Mouse (Mus musculus) mature B cell (primary cell): ENCODE results near the gene Sik1.

Experiments used
- in situ Hi-C: fragments of 300-500 bp; cut with MboI; formaldehyde crosslinking; loops from 2 replicates; pipeline ENCODE4 v1.14.3; 2019

Gene Sik1

DNA sequence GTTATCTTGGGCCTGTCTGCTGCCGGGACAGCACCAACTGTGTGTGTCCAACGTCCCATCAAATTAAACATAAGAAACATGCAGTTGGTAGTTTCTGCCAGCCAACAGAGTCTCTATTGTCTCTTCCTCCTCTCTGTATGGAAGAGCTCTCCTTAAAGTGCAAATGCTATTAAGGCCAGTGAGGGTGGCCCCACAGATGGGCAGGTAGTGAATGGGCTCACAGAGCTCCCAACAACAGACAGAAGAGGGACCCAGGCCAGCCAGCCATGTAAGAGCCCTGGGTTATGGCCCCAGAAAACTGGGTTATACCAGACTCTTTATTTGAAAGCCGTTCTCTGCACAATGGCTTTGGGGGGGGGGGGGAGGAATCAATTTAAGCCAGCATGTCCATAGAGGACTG is 21.2 kb upstream of the Sik1 start:
- in situ Hi-C loops = loop anchor here (10.0 kb wide), 1 partner anchor 148 kb away; no protein-coding TSS in a partner anchor

DNA sequence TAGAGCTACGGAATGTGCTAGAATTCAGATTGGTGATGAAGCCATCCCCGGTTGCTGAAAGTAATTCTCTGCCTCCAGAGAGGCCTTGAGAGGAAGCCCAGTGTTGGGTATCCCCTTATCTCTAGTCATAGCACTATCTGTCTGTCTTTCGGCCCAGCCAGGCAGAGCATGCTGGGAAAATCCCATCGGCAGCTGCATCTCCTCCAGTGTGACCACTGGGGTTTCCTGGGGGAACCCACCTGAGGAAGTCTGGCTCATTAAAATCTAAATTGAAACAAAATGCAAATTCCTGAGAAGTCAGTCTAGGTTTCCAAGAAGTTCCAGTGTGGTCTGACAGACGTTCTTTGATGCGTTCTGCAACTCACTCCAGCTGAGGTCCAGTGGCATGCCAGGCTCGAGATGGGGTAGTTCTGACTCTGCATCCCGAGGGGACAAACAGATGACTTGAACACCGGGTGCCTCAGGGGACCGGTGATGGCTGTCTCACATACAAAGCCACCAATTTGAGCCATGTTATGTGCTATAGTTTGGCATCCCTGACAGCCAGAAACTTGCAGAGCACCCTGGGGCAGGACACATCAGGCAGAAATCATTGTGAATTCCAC is 19.8 kb upstream of the Sik1 start:
- in situ Hi-C loops = loop anchor here (10.0 kb wide), 1 partner anchor 149 kb away; no protein-coding TSS in a partner anchor

DNA sequence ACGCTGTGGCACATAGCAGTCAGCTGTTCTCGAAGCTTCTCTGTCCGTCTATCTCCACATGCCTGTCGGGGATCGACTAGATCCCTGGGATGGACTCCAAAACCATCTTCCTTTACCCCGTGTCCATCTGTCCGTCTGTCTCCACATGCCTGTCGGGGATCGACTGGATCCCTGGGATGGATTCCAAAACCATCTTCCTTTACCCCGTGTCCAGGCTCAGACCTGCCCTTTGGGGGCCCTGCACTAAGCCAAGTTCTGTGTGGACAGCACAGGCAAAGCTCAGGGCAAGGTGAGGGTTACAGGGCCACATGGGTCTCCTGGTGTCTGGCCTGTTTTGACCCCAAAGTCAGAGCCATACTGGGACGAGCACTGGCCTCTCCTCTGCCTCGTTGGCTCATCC is 19.1 kb upstream of the Sik1 start:
- in situ Hi-C loops = loop anchor here (10.0 kb wide), 1 partner anchor 150 kb away; no protein-coding TSS in a partner anchor

DNA sequence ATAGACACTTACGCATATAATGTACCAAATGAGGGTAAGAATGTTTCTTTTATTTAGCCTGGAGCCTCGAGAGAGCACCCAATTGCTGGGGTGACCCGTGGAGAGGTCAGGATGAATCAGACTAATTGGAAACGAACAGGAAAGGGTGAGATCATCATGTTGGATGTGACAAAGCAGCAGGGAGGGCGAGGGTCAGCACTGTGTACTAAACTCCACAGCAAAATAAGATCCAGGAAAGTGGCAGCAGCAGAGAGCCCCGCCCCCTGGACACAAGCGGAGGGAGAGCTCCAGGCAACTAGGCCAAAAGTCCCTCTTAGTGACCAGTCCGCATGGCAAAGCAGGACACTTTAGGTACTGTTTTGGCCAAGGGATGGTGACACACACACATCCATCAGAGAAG is 18.4 kb upstream of the Sik1 start:
- in situ Hi-C loops = loop anchor here (10.0 kb wide), 1 partner anchor 151 kb away; no protein-coding TSS in a partner anchor

DNA sequence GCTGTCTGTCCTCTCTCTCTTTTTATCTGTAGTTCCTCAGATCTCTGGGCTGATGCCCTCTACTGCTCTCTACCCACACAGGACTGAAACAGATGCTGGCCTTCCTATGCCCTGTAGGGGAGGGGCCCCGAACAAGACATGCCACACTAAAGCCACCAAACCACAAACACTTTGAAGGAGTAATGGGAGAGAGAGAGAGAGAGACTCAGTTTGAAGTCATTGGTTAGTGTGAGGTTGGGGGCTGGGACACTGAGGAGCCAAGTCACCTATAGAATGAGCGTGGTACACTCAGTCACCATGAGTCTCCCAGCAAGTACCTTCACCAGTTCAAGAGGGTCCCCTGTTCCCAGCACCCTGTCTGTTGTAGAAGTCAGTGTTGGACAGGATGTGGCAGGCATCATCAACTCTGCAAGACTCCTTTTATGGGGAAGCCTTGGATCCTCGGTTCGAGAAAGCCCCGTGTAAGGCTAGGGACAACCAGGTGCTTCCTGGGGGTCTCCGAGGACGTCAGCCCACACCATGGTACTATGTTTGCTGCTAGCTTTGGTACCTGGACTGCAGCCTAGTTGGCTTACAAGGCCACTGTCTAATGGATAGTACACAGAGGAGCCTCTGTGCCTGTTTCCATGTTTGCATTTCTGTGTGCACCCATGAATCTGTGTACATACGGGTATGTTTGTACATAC is 17.7 kb upstream of the Sik1 start:
- in situ Hi-C loops = loop anchor here (10.0 kb wide), 1 partner anchor 151 kb away; no protein-coding TSS in a partner anchor

DNA sequence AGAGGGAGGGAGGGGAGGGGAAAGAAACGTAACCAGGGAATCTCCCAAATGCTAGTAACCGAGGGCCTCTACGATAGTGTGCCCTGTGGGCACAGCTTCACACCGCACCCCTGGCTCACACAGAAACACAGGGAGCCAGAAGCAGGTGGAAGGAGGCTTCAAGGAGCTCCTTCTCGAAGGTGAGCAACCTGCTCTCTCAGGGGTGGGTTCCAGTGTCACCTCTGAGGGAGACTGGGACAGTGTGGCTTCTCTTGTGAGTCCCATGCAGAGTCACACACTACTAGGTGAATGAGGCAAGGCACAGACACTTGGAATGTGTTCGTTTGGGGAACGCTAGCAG is 17.2 kb upstream of the Sik1 start:
- in situ Hi-C loops = loop anchor here (10.0 kb wide), 1 partner anchor 152 kb away; no protein-coding TSS in a partner anchor

DNA sequence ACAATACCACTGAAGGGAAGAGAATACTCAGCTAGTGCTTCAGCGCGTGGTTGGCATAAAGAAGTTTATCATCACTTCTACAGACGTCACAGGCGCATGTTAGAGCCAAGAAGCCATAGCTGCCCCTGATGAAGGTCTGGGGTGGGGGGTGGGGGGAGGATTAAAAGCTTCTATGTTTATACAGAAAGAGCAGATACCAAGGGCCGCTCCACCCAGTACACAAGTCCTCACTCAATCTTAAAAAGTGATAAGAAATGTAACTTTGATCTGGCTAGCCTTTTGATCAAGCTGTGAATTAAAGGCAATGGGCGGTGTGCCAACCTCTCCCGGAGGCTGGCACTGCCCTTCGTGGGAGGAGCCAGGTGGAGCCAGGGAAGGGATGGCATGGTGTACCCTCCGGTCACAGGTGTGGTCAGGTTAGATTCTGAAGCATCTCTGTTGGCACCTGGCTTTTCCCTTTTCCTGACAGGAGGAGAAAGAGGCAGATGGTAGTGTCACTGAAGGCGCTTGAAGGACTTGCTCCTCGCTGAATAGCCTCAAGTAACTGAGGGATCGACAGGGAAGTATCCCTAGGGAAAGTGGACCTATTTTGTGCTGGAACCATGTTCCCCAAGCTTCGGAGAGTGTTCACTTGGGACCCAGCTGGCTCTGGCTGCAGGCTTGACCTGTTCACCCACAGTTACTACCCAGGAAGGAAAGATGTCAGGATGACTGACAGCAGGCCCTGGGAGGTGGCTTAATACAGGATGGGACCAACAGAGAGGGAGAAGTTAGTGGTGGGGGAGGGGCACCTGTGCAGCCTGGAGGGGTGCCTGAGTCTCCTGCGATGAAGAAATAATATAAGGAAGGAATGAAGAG is 16.6 kb upstream of the Sik1 start:
- in situ Hi-C loops = loop anchor here (10.0 kb wide), 1 partner anchor 153 kb away; no protein-coding TSS in a partner anchor

DNA sequence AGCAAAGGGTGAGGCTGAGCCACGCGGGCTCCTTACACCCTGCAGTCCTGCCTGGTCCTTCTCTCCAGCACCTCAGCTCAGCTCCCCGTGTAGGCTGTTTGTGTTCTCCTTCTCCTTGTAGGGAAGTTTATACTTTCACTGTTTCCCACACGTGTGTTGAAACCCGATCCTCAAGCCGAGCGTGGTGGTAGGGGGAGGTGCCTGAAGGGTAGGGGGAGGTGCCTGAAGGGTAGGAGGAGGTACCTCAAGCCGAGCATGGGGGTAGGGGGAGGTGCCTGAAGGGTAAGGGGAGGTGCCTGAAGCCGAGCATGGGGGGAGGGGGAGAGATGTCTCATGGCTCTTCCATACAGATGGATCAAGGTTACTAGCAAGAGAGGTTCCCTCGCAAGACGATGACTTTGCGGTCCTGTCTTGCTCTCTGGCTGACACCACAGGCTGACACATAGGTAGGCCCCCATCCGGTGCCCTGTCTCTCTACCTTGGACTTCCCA is 15.4 kb upstream of the Sik1 start:
- in situ Hi-C loops = loop anchor here (10.0 kb wide), 1 partner anchor 154 kb away; no protein-coding TSS in a partner anchor

DNA sequence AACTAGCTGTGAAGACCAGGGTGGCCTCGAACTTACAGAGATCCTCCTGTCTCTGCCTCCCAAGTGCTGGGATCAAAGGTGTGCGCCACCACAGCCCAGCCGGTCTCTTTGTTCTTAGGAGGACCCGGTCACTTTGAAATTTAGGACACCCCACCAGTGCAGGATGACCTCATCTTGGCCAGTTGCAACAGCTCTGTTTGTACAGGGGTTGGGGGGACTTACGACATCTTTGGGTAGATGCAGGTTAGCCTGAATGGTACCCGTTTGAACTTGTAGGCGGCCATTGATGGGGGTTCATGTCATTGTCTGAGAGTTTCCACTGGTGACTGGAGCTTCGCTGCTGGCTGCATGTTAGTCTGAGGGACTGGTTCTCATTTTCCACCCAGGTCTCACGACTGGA is 14.8 kb upstream of the Sik1 start:
- in situ Hi-C loops = loop anchor here (10.0 kb wide), 1 partner anchor 154 kb away; no protein-coding TSS in a partner anchor

DNA sequence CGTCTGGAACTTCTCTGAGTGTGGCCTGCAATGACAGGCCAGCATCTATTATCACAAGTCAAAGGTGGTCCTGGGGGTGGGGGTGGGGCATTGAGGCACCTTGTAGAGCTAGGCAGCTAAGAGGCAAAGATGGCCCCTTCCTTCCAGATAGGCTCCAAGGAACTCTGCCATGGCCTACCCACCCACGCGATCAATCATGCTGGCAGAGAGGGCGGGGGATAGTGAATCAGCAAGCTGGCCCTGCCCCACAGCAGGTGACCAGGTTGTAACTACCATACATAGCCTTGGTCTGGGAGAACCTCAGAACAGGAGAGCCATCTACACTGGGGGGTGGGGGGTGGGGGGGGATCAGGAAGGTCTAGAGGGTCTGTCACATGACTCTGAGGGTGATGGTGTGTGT is 12.5 kb upstream of the Sik1 start:
- in situ Hi-C loops = no loop called here

DNA sequence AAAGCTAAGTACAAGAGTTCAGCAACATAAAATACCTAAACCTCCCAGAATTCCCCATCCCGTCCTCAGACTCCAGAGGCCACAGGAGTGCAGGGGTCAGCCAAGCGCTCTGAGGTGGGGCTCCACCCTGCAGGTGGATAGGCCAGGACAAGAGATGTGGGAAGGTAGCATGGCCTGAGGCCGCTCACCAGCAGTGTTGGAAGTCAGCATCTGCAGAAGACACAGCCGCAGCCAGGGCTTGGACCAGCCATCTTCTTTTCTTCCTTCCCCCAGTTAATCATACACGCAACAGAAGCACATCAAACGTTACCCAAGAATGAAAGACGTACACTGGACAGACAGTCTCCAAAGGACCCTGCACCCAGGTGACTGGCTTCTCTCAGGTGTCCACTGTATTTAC is 11.5 kb upstream of the Sik1 start:
- in situ Hi-C loops = no loop called here

DNA sequence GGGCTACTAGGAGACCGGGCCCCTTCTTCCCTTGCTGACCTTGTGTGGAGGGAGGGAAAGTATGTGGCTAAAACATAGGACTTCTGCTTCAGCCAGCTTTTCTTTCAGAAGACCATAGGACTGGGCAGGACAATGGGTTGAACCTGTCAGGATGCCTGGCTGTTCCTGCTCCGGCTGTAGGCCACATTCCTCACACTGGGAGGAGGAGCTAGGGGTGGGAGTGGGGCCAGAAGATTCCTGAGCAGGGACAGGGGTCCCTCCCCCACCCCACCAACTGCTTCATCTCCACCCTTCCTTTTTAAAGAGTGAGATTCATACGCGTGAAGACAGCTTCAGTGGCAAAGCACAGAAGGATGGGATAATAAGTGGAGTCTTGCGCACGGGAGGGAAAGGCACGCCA is 10.0 kb upstream of the Sik1 start:
- in situ Hi-C loops = no loop called here

DNA sequence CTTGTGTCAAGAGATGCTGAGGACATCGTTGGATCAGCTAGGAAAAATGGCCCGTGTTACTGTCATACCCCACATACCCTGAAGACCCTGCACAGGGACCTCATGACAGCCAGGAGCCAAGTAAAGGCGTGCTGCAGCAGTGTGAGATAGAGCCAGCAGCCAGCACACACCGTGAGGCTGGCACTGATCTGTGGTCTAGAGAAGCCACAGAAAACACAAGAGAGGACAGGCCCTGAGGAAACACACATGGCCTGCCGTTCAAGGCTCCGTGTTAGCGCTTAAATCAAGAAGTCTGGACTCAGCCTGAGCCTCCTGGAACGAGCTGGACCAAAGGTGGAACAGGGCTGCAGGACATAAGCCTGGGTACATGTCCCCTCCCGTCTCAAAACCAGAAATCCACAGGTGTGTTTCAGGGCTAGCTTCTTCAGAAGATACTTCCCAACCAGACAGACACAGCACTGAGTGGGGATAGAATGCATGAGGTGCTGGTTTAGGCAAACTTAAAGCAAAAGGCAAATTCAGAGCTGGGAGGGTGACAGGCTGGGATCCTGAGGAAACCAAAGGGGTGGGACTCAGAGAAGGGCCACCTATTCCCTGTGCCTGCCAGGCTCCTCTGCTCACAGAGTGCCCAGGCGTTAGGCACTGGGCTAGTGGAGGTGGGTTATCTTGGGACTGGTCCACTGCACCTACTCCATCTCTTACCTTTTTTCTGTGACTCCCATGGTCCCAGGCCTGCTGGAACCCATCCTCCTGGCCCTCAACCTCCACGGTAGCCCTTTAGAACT is 9.3 kb upstream of the Sik1 start:
- in situ Hi-C loops = no loop called here

DNA sequence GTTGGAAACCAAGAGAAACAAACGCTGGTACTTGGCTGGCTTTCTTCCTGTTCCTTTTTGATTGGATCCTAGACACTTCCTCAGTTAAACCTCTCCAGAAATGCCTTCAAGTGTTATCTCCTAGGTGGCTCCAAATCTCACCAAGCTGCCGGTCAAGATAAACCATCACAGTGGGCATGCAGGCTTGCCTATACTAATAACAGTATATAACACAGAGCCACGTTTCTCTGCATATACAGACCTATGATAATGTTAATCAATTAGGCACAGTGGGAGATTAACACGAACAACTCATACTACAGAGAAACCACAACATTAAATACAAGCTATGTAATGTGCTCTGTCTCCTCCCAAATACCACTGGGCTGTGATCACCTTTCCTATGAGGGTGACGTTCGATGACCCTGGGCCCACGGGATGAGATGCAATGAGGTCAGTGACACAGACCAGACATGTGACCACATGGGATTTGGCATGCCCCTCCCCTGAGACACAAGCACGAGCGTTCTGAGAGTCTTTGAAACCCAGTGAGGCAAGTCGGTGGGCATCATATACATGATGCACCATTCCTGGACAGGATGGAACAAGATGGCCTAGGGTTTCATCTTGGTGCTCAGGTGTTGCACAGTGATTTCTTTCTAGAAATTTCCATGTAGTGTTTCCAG is 7.7 kb upstream of the Sik1 start:
- in situ Hi-C loops = no loop called here

DNA sequence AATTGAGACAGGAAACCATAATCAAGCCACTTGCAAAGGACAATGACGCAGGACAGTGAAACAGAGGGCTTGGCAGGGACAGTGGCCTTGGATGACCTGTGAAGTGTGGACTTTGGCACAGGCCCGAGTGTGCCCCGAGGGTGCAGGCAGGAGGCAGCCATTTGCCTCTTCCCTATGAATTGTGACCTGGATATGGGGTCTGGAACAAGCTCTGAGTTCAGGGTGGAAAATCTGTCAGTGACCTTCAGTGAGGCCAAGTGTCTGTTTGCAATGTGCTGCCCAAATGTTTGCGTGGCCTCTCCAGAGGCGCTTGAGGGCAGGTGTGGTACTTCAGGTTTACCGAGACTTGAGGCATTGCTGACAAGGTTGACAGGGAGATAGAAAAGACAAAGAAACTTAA is 6.5 kb upstream of the Sik1 start:
- in situ Hi-C loops = no loop called here

DNA sequence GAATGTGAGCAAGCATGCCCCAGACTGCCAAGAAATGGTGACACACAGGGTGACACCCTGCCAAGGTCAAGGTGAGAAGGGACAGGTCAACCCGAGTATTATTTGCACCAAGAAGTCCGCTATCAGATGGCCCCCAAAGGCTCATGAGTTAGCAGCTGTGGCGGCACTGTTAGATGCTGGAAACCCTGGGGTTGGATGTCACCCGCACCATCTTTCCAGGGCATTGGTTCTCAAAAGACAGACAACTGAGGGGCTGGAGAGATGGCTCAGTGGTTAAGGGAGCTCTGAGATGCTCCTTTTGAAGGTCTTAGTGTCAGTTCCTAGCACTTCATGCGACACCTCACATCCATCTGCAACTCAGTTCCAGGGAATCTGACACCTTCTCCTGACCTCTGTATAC is 6.1 kb upstream of the Sik1 start:
- in situ Hi-C loops = no loop called here

DNA sequence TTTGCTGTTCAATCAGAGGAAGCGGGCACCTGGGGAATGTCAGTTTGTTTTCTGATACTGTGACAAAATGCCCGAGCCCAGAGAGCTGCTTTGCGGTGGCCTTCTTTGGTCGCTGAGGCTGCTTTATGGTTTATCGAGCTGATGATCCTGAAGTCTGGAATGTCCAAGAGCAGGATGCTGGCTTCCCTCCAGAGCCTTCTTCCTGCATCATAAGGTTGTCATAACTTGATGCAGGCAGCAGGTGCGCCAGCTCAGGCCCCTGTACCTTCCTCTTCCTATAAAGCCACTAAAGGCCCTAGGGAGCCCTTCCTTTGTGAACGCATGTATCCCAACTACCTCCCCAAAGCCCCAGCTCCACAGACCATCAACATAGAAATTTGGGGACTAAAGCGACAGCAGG is 5.3 kb upstream of the Sik1 start:
- in situ Hi-C loops = no loop called here

DNA sequence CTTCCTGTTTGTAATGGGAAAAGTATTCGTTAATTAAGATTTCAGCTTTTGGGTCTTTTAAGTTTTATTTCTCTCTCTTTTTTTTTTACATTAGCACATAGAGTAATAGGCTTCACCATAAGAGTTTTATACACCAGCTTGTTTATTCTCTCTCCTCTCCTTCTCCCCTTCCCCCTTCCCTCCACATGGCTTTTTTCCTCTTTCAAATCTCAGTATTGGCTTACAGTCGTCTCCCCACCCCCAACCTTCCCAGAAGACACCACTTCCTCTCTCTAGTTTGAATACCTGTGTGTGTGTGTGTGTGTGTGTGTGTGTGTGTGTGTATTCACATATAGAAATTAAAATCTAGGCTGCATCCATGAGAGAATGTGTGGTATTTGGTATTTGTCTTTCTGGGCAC is 3.8 kb upstream of the Sik1 start:
- in situ Hi-C loops = loop anchor here (5.0 kb wide), 1 partner anchor 167 kb away; no protein-coding TSS in a partner anchor

DNA sequence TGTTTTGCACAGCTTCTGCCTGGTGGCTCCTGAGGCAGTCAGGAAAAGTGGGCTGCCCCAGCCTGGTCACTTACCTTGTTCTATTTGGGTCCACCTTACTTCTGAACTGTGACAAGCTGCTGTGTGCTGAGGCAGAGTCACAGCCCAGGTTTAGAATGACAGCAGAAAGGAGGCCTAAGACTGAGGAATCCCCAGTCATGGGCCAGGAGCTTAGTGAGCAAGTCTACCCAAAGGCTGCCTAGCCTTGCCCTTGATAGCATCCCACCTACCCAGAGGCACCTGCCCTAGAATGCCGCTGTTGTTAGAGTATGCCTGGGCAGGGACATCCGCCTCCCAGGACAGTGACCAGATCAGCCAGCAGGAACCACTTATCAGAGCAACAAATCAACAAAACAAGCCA is 3.2 kb upstream of the Sik1 start:
- in situ Hi-C loops = loop anchor here (5.0 kb wide), 1 partner anchor 166 kb away; no protein-coding TSS in a partner anchor

DNA sequence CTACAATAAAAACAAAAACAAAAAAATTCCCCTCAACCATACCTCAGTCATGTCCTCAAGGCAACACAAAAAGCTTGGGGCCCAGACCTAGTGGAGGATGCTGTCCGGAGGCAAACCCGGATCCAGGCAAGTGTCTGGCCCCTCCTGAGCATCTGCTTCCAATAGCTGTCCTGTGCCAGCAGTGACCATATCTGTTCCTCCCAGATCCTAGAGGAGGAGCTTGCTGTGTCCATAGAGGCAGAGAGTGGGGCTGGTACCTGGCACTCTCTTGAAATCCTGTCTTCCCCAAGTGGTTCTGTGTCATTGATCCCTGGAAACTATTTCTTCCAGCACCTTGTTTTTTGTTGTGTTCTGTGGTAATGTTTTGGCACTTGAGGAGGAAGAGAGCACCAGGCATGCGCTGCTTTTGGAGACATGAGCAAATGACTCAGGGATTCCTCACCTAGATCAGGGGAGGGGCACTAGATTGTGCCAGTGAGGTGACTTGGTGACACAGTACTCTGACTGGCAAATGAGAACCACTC is 2.4 kb upstream of the Sik1 start:
- in situ Hi-C loops = loop anchor here (5.0 kb wide), 1 partner anchor 166 kb away; no protein-coding TSS in a partner anchor
